Mouse (Mus musculus): ENCODE results near the gene Ncmap. TPM values are rescaled to one million over a fixed set of nuclear protein-coding genes. Genes with fewer than 3 reads are reported as not detected.

The Ncmap gene
- polyA plus RNA-seq, 1 experiment, result 0.73 TPM

- no peak for DNase-seq (ENCODE audit: low read depth, low spot score)
- 81% methylated on average over 2 of the region's 2 CpGs for WGBS
These were observed 6.9 kb upstream of the Ncmap start for GRCm38 (mm10) chr4:135404916-135405315.

- WGBS, result 81% methylated on average over 10 of the region's 10 CpGs
- no peak for DNase-seq (ENCODE audit: low read depth, low spot score)
These were observed 6.0 kb upstream of the Ncmap start for GRCm38 (mm10) chr4:135404048-135404447.

DNA sequence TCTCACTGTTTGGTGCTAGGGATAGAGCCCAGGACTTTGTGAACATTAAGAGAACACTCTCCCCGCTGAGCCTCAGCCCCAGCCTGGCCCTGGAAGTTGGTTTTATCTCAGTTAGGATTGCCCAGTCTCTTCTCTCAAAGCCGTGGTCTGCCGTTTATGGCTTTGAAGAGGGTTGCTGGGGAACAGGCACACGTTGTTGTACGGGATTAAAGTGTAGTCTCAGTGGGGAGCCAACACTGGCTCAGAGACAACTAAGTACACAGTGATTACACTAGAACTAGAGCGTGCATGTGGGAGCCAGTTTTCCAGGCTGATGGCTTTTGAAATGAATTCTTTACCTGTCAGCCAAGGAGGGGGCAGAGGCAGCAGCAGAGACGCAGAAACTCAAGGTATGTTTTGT, 3.9 kb upstream of the Ncmap start:
- 32% methylated on average over 7 of the region's 7 CpGs for WGBS
- no peak for DNase-seq (ENCODE audit: low read depth, low spot score)

DNA sequence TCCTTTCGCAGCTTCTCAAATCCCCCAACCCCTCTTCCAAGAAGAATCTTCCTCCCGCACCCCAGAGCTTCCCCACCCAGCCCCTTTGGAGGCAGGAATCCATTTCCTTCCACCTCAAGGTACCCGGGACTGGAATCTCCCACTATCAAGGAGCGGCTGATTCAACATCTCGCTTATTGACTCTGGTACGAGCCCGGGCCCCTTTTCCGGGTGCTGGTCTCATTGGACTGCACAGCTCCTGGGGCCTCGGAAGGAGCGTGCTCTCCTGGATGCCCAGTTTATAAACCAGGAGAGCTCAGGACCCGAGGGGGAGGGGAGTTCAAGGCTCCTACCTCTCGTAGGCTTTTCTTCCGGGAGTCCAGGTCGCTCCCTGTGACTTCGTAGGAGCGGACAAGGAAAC, 476 bp downstream of the Ncmap start:
- whole genome bisulfite sequencing, result 8% methylated on average over 16 of the region's 16 CpGs
- DNase-seq (ENCODE audit: low read depth, low spot score), result no peak

- 94% methylated on average over 5 of the region's 5 CpGs for WGBS
- no peak for DNase-seq (ENCODE audit: low read depth, low spot score)
These were observed 1.7 kb downstream of the Ncmap start for GRCm38 (mm10) chr4:135396303-135396702.

- whole genome bisulfite sequencing, result 30% methylated on average over 4 of the region's 4 CpGs
- no peak for DNase-seq (ENCODE audit: low read depth, low spot score)
These were observed 2.7 kb downstream of the Ncmap start for GRCm38 (mm10) chr4:135395375-135395774.

DNA sequence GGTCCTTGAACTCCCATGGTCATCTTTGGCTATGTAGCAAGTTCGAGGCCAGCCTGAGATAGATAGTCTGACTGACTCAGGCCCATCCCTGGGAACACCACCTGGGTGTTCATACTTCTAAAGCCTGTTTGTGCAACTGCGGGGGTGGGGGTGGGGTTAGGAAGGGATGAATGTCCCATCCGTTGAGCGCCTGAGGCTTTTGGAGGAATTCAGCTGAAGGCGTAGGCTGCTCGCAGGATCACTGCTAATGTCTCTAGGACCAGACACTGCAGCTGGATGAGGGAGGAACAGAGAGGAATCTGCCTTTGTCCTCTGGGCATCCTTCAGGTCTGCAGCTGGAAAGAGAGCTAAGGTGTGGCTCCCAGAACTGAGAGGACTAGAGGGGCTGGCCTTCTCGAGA, 3.4 kb downstream of the Ncmap start:
- DNase-seq (ENCODE audit: low read depth, low spot score), result no peak
- whole genome bisulfite sequencing, result 77% methylated on average over 7 of the region's 7 CpGs

- 66% methylated on average over 6 of the region's 6 CpGs for WGBS
- DNase-seq (ENCODE audit: low read depth, low spot score), result no peak
These were observed 4.6 kb downstream of the Ncmap start for GRCm38 (mm10) chr4:135393381-135393780.

DNA sequence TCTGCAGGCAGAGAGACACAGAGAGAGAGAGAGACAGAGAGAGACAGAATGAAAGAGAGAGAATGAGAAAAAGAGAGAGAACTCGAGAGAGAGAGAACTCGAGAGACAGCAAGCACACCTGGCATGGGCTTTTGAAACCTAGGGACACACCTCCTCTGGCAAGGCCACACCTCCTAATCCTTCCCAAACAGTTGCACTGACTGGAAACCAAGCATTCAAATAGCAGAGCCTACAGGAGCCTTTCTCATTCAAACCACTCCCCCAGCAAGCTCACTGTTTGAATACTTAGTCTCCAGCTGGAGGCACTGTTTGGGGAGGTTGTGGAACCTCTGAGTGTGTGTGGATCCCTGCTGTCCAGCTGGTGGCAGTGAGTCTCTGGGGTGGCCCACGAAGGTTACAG, 5.2 kb downstream of the Ncmap start:
- no peak for DNase-seq (ENCODE audit: low read depth, low spot score)
- WGBS, result 89% methylated on average over 3 of the region's 3 CpGs

GRCm38 (mm10) chr4:135391014-135391413, 7.0 kb downstream of the Ncmap start:
- DNase-seq (ENCODE audit: low read depth, low spot score), result no peak
- 39% methylated on average over 6 of the region's 6 CpGs for WGBS

DNA sequence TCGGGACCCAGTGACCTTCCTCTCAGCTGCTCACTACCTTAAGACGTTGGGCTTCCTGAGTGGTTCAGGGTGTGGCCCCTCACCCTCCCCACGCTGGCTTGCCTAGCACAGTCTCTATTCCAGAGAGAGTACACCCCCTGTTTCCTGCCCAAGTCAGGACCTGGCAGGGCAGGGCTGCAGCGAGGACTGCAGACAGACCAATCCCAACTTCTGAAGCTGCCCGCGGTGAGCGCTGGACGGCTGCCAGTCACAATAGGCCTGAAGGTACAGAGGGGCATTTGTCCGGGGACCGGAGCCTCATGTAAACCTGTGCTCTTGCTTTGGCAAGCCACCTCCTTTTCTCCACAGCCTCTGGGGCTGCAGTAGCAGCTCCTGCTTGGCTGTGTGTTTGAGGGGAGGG, 12.4 kb downstream of the Ncmap start:
- WGBS, result 14% methylated on average over 10 of the region's 10 CpGs

DNA sequence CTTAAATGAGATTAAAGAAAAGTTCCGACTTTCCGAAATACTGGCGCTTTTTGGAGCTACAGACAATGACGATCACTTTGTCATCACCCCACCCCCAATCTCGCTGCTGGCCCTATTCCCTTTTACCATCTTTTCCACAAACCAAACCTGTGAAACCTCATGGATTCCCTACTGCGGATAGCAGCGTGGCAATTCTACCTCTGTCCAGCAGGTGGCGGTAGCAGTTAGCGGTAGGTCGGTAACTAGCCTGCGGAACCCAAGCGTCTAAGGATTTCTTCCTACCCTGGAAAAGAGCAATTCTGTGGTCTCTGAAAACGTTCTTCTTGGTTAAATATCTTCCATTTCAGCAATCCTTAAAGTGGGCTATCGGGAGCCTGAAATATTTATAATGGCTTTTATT, 15.7 kb downstream of the Ncmap start:
- peak; percentile 45 for DNase-seq (ENCODE audit: low read depth, low spot score)
- WGBS, result 2% methylated on average over 14 of the region's 14 CpGs

More for the DNA sequence above, 12.4 kb downstream of the Ncmap start:
- no peak for DNase-seq (ENCODE audit: low read depth, low spot score)

- no peak for DNase-seq (ENCODE audit: low read depth, low spot score)
- WGBS, result 78% methylated on average over 8 of the region's 8 CpGs
These were observed 16.7 kb downstream of the Ncmap start for GRCm38 (mm10) chr4:135381355-135381754.

- DNase-seq (ENCODE audit: low read depth, low spot score), result no peak
- 80% methylated on average over 11 of the region's 11 CpGs for WGBS
These were observed 20.8 kb downstream of the Ncmap start for GRCm38 (mm10) chr4:135377241-135377640.

GRCm38 (mm10) chr4:135375444-135375843, 22.6 kb downstream of the Ncmap start:
- DNase-seq (ENCODE audit: low read depth, low spot score), result no peak
- 73% methylated on average over 3 of the region's 3 CpGs for WGBS

DNA sequence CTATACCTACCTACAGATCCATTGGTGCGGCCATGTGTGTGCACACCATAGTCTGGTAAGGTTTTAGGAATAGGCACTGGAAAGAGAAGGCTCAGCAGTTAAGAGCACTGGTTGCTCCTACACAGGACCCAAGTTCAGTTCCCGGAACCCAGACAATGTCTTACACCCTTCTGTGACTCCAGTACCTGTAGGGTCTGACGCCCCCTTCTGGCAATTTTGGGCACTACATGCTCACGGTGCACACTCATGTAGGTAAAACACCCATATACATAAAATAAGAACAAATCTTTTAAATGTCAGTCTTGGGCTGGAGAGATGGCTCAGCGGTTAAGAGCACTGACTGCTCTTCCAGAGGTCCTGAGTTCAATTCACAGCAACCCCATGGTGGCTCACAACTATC, 24.7 kb downstream of the Ncmap start:
- 88% methylated on average over 5 of the region's 5 CpGs for WGBS
- no peak for DNase-seq (ENCODE audit: low read depth, low spot score)

DNA sequence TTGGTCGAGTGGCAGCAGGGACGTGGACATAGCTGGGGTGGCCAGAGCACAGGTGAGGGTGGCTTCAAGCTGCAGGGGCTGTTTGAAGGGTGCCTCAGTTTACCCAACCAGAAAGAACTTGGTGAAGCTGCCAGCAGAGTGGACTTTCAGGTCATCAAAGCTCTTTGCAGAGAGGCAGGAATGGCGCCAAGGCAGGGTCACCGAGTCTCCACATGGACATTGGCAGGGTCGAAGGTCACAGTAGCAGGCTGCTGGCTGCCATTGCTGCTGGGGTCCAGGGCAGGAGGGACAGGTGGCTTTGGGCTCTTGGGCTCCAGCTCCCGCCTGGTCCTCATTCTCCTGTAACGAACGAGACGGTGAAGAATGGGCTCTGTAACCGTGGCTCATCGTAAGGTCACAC, 27.7 kb downstream of the Ncmap start:
- no peak for DNase-seq (ENCODE audit: low read depth, low spot score)
- 85% methylated on average over 11 of the region's 11 CpGs for WGBS

DNA sequence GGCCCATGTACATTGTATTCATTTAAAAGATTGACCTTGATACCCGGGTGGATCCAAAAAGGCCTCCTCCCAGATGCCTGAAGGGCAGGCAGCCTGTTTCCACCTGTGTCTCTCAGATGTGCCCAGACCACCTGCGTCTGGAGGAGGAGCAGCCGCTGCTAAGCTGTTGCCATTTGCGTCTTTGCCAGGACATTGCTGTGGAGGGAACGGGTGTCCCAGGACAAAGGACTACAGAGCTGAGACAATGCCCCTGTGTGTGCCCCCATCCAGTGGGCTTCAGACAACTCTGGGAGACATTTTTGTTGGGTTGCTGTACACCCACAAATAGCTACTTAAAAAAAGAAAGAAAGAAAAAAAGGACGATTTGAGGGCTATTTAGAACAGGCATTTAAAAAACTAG, 35.2 kb downstream of the Ncmap start:
- WGBS, result 57% methylated on average over 6 of the region's 6 CpGs
- DNase-seq (ENCODE audit: low read depth, low spot score), result no peak

GRCm38 (mm10) chr4:135361722-135362121, 36.3 kb downstream of the Ncmap start:
- 79% methylated on average over 12 of the region's 12 CpGs for WGBS
- no peak for DNase-seq (ENCODE audit: low read depth, low spot score)

DNA sequence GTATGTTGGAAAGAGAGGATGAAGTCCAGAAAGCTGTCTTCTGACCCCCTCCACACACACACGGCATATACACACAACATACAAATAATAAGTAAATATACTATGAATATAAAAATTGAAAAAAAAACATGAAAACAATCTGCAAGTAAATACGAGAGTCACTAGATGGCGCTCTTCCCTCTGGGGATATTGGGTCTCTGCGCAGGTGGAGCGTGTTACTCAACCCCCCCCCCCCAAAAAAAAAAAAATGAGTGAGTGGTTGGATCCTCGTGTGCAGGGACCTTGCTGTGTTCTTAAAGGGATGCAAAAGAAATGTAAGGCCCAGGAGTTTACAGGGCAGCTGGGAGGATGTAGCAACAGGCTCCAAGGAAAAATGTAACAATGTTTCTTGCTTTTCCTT, 39.3 kb downstream of the Ncmap start:
- WGBS, result under 1% methylated on average over 6 of the region's 6 CpGs
- DNase-seq (ENCODE audit: low read depth, low spot score), result no peak

DNA sequence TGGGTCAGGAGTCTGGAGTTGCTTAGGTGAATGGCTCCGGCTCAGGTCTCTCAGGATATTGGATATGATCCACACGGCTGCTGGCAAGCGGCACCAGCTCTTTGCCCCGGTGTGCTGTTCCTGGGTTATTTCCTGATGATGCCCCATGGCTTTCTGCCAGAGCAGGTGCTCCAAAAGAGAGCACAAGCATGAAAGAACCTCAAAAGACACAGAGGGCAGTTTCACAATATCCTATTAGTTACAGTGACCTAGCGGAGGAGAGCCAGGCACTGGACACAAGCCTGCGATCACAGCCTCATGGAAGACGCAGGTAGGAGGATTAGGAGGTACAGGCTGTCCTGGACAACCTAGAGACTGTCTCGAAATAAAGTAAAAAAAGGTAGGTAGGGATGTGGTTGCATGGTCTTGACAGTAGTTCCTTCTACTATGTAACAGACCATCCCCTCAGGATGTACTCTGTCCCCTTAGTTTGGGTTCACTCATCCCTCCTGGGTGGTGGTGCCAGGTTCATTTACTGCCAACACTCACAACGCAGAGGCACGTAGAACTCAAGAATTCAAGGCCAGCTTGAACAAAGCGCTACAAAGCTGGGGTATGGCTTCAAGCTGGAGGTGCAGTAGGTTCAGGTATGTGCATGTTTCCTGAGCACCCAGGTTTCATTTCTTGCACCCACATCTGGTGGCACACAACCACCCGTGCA, 40.7 kb downstream of the Ncmap start:
- WGBS, result 37% methylated on average over 12 of the region's 12 CpGs
- peak; percentile 50 for DNase-seq (ENCODE audit: low read depth, low spot score)

Measured in large intestine, adult 2 months (tissue).